Mouse (Mus musculus): ENCODE data around the gene Zfp667. TPM values are rescaled to one million over a fixed set of nuclear protein-coding genes. Genes with fewer than 3 reads are reported as not detected.

The Zfp667 gene
- polyA plus RNA-seq, 1 experiment, result 0.44 TPM

- H3K4me1 ChIP-seq (ENCODE audit: control insufficient read depth, insufficient read depth, insufficient read length), result no peaks in the 10 kb centered on the region; the same call in 1 of the 2 replicates
- 16% methylated on average over 23 of the region's 23 CpGs for WGBS
- H3K4me3 ChIP-seq (ENCODE audit: extremely low read depth, insufficient read depth, insufficient read length), result peak overlapping the region; percentile 72
- no peaks in the 10 kb centered on the region for H3K36me3 ChIP-seq (ENCODE audit: control insufficient read depth, insufficient read depth, low read length)
- no peak for TF ChIP-seq CTCF (IDR thresholded peaks at IDR 0.05; ENCODE audit: extremely low read depth, insufficient read depth, insufficient read length, insufficient replicate concordance)
- no peak for TF ChIP-seq POLR2A (IDR thresholded peaks at IDR 0.05; ENCODE audit: low read depth, low read length)
- H3K27me3 ChIP-seq (ENCODE audit: control insufficient read depth, insufficient read depth, low read length), result no peaks in the 10 kb centered on the region
- H3K27ac ChIP-seq (ENCODE audit: insufficient read depth, low read length), result no peak overlapping the region; the same call in 1 of the 2 replicates
- no peak for DNase-seq (ENCODE audit: low read depth in 1 of 2, low spot score in 2 of 2)
These were observed 44.3 kb downstream of the Zfp667 start for GRCm38 (mm10) chr7:6330458-6331232.

DNA sequence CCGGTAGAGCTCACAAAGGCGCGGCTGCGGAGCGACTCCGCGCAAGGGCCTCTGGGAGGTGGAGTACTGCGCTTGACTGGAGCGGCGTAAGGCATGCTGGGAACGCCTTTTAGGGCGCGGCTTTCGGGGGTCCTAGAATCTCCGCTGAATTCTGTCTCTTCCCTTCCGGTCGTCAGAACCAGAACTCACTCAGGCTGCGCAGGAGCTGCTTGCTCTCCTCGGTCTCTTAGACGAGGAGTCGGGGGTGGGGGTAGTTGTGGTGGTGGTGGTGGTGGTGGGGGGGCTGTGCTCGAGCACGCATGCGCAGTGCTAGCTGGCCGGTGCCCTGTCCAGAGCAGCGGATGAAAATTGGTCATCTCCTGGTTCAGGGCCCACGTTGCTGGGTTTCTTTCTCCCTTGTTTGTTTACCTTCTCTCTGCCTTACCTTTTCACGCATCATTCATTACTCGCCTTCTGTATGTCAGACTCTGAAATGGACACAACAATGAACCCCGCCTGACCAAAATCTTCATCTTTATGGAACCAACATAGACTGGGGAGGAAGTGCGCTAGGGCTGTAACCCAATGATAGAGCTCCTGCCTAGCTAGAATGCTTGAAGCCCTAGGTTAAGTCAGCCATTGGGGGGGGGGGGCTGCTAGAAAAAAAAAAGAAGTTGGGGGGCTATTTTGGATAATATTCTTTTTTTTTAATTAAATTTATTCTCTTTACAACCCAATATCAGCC is 45.0 kb downstream of the Zfp667 start, which contains the start of gene Zfp583:
Zfp583 (minus strand) TSS at position 53 of the 724 bp plus-strand sequence.
- DNase-seq (ENCODE audit: low read depth in 1 of 2, low spot score in 2 of 2), result peak; percentile 46 to 79

DNA sequence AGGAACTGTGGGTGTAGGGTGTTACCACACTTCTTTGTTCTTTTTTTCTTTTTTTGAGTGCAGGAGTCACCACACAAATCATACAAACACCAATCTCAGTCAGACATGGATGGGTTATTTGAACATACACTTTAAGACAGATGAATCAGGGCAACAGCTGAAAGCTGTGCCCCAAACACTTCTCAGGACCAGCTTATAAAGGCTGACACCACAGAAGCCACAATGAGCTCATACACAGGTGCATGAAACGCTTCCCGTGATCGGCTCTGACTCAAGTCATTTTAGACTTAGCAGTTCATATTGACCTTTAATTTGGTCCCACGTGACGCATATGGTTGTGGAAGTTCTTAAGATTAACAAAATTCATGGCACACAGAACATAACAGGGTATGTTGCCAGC is 53.5 kb downstream of the Zfp667 start:
- no peaks in the 10 kb centered on the region for H3K4me1 ChIP-seq (ENCODE audit: control insufficient read depth, insufficient read depth, insufficient read length)
- H3K27me3 ChIP-seq (ENCODE audit: control insufficient read depth, insufficient read depth, low read length), result no peaks in the 10 kb centered on the region
- no peak overlapping the region for H3K4me3 ChIP-seq (ENCODE audit: extremely low read depth, insufficient read depth, insufficient read length)
- no peak for DNase-seq (ENCODE audit: low read depth in 1 of 2, low spot score in 2 of 2)
- no peaks in the 10 kb centered on the region for H3K36me3 ChIP-seq (ENCODE audit: control insufficient read depth, insufficient read depth, low read length)
- TF ChIP-seq CTCF (IDR thresholded peaks at IDR 0.05; ENCODE audit: extremely low read depth, insufficient read depth, insufficient read length, insufficient replicate concordance) (no peak), POLR2A (IDR thresholded peaks at IDR 0.05; ENCODE audit: low read depth, low read length) (no peak)
- 86% methylated on average over 5 of the region's 5 CpGs for WGBS
- H3K27ac ChIP-seq (ENCODE audit: insufficient read depth, low read length), result no peak overlapping the region

More for the DNA sequence above, 45.0 kb downstream of the Zfp667 start, which contains the start of gene Zfp583:
- 7% methylated on average over 31 of the region's 31 CpGs for WGBS
- Histone ChIP-seq H3K4me1 (ENCODE audit: control insufficient read depth, insufficient read depth, insufficient read length) (no peaks in the 10 kb centered on the region; the same call in 1 of the 2 replicates), H3K27me3 (ENCODE audit: control insufficient read depth, insufficient read depth, low read length) (no peaks in the 10 kb centered on the region), H3K27ac (ENCODE audit: insufficient read depth, low read length) (peak within 1 kb of the TSS; percentile 34; the same call in 1 of the 2 replicates), H3K4me3 (ENCODE audit: extremely low read depth, insufficient read depth, insufficient read length) (peak within 1 kb of the TSS; percentile 72), H3K36me3 (ENCODE audit: control insufficient read depth, insufficient read depth, low read length) (no peaks in the 10 kb centered on the region)
- TF ChIP-seq CTCF (IDR thresholded peaks at IDR 0.05; ENCODE audit: extremely low read depth, insufficient read depth, insufficient read length, insufficient replicate concordance) (no peak), POLR2A (IDR thresholded peaks at IDR 0.05; ENCODE audit: low read depth, low read length) (no peak)

DNA sequence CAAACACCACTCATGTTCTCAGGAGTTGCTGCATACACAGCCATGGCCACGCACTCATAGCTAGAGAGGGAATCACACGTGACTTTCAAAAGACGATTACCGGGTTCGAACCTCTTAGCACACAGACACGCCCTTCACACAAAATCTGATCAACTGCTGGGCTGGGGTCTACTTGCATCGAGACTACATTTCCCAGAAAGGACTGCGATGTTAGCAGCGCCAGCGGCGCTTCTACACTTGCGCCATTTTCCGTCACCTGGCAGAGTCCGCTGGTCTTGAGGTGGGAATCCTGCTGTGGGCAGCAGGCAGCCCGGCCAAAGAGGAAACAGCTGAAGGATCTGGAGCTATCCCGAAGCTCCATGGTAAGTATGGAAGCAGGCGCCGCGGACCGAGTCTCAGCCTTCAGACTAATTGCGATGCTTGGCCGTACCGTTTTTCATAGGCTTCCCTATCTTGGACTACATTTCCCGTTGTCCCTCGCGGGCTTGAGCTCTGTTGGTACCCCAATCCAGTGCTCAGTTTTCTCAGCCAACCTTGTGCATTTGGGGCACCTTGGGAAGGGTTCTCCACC is 57.2 kb downstream of the Zfp667 start, which contains the start of gene Gm3854:
Gm3854 (plus strand) TSS at position 259 of the 571 bp plus-strand sequence.
- WGBS, result 1% methylated on average over 26 of the region's 26 CpGs
- H3K27ac ChIP-seq (ENCODE audit: insufficient read depth, low read length), result no peak within 1 kb of the TSS
- peak within 1 kb of the TSS; percentile 67 for H3K4me3 ChIP-seq (ENCODE audit: extremely low read depth, insufficient read depth, insufficient read length)
- DNase-seq (ENCODE audit: low read depth in 1 of 2, low spot score in 2 of 2), result peak in 1 of 2 experiments; percentile 19
- no peak for TF ChIP-seq CTCF (IDR thresholded peaks at IDR 0.05; ENCODE audit: extremely low read depth, insufficient read depth, insufficient read length, insufficient replicate concordance)
- no peak for TF ChIP-seq POLR2A (IDR thresholded peaks at IDR 0.05; ENCODE audit: low read depth, low read length)
- no peaks in the 10 kb centered on the region for H3K36me3 ChIP-seq (ENCODE audit: control insufficient read depth, insufficient read depth, low read length)
- no peaks in the 10 kb centered on the region for H3K4me1 ChIP-seq (ENCODE audit: control insufficient read depth, insufficient read depth, insufficient read length)
- H3K27me3 ChIP-seq (ENCODE audit: control insufficient read depth, insufficient read depth, low read length), result no peaks in the 10 kb centered on the region

DNA sequence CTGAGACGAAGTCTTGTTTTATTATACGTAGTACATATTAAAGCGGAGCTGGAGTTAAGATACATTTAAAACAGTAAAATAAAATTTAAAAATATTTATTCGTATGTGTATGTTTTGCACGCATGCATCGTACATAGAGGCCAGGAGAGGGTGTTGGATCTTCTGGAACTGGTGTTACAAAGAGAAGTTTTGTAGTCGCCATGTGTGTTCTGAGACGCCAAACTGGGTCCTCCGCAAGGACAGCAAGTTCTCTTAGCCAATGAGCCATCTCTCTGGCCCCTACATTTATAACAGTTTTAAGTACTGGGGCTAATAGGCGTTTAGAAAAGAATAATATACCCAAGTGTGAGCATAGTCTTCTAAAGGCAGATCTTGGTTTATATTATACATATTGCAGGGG is 57.7 kb downstream of the Zfp667 start:
- Histone ChIP-seq H3K27me3 (ENCODE audit: control insufficient read depth, insufficient read depth, low read length) (no peaks in the 10 kb centered on the region), H3K4me3 (ENCODE audit: extremely low read depth, insufficient read depth, insufficient read length) (no peak overlapping the region; the same call in 1 of the 2 replicates), H3K4me1 (ENCODE audit: control insufficient read depth, insufficient read depth, insufficient read length) (no peaks in the 10 kb centered on the region), H3K36me3 (ENCODE audit: control insufficient read depth, insufficient read depth, low read length) (no peaks in the 10 kb centered on the region), H3K27ac (ENCODE audit: insufficient read depth, low read length) (no peak overlapping the region)
- TF ChIP-seq POLR2A (IDR thresholded peaks at IDR 0.05; ENCODE audit: low read depth, low read length) (no peak), CTCF (IDR thresholded peaks at IDR 0.05; ENCODE audit: extremely low read depth, insufficient read depth, insufficient read length, insufficient replicate concordance) (no peak)
- WGBS, result 50% methylated on average over 10 of the region's 10 CpGs
- DNase-seq (ENCODE audit: low read depth in 1 of 2, low spot score in 2 of 2), result no peak

Other genes with a start within 250 kb of the Zfp667 start
- gene Nlrp4c, start 241.4 kb upstream of the Zfp667 start, polyA plus RNA-seq (2012; rRNA removed), result not detected in 2 replicates
- 34.5 and 43.2 TPM in 2 replicates for gene Zfp787, start 130.6 kb upstream of the Zfp667 start, polyA plus RNA-seq (2012; rRNA removed)
- 20.2 and 29.7 TPM in 2 replicates for gene Zfp444, start 114.4 kb upstream of the Zfp667 start, polyA plus RNA-seq (2012; rRNA removed)
- gene Galp, start 89.5 kb upstream of the Zfp667 start, polyA plus RNA-seq (2012; rRNA removed), result not detected in 2 replicates
- gene Zscan5b, start 64.3 kb upstream of the Zfp667 start, polyA plus RNA-seq (2012; rRNA removed), result not detected in 2 replicates
- gene Epp13, start 33.9 kb upstream of the Zfp667 start, polyA plus RNA-seq (2012; rRNA removed), result not detected in 2 replicates
- gene Zfp583, start 44.7 kb downstream of the Zfp667 start, polyA plus RNA-seq (2012; rRNA removed), result 0.56 and 0.77 TPM in 2 replicates
- gene Gm3854, start 57.2 kb downstream of the Zfp667 start, polyA plus RNA-seq (2012; rRNA removed), result 0.02 and 0.08 TPM in 2 replicates
- gene Zfp78, start 76.7 kb downstream of the Zfp667 start, polyA plus RNA-seq (2012; rRNA removed), result 0.13 and 0.29 TPM in 2 replicates
- 1.3 and 1.4 TPM in 2 replicates for gene Zfp28, start 96.7 kb downstream of the Zfp667 start, polyA plus RNA-seq (2012; rRNA removed)
- not detected in 2 replicates for gene Smim17, start 112.1 kb downstream of the Zfp667 start, polyA plus RNA-seq (2012; rRNA removed)
- gene Gm20715, start 123.7 kb downstream of the Zfp667 start, polyA plus RNA-seq (2012; rRNA removed), result not detected in 2 replicates
- not detected in 2 replicates for gene Olfr1344, start 152.1 kb downstream of the Zfp667 start, polyA plus RNA-seq (2012; rRNA removed)
- not detected in 2 replicates for gene Olfr1336, start 169.6 kb downstream of the Zfp667 start, polyA plus RNA-seq (2012; rRNA removed)
- not detected in 2 replicates for gene Olfr1346, start 180.5 kb downstream of the Zfp667 start, polyA plus RNA-seq (2012; rRNA removed)
- gene Olfr5, start 200.4 kb downstream of the Zfp667 start, polyA plus RNA-seq (2012; rRNA removed), result not detected in 2 replicates
- gene Olfr1347, start 213.2 kb downstream of the Zfp667 start, polyA plus RNA-seq (2012; rRNA removed), result not detected in 2 replicates
- gene Olfr1348, start 222.2 kb downstream of the Zfp667 start, polyA plus RNA-seq (2012; rRNA removed), result not detected in 2 replicates
- not detected in 2 replicates for gene Olfr1349, start 236.4 kb downstream of the Zfp667 start, polyA plus RNA-seq (2012; rRNA removed)